Mouse (Mus musculus) leukemia stem cell, adult 10-12 weeks (primary cell): ENCODE measurements around the gene Ebi3. TPM values are rescaled to one million over a fixed set of nuclear protein-coding genes. Genes with fewer than 3 reads are reported as not detected.

ENCODE experiments used
- polyA plus RNA-seq: library from polyadenylated mRNA; stranded (reverse); fragments of >175 nt; gene quantifications from 2 replicates; pipeline ENCODE4 v1.2.3, GENCODE M21; 2012; ENCODE audit warnings: low replicate concordance

The Ebi3 gene
- polyA plus RNA-seq: 14.7 and 15.6 TPM in 2 replicates

GRCm38 (mm10) chr17:55952447-55953027 lies at the start of gene Ebi3:
Ebi3 (plus strand) TSS chr17:55952640.

GRCm38 (mm10) chr17:55949400-55949799 lies 3.0 kb upstream of the Ebi3 start, which contains the start of gene Zfp119b:
Zfp119b (minus strand) TSS chr17:55949500.

GRCm38 (mm10) chr17:55958918-55959728 lies 6.7 kb downstream of the Ebi3 start, which contains the start of gene Yju2:
Yju2 (plus strand) TSS chr17:55959099.

GRCm38 (mm10) chr17:55969966-55970891 lies 17.8 kb downstream of the Ebi3 start, which contains the start of gene Shd:
Shd (plus strand) TSS chr17:55970467.

GRCm38 (mm10) chr17:55986030-55986961 lies 33.9 kb downstream of the Ebi3 start, which contains the start of gene Fsd1:
Fsd1 (plus strand) TSS chr17:55986509.

GRCm38 (mm10) chr17:56005415-56006061 lies 53.1 kb downstream of the Ebi3 start, which contains the start of the genes Stap2 and Mpnd:
Stap2 (minus strand) TSS chr17:56005584.
Mpnd (plus strand) TSS chr17:56005711.

Other genes with a start within 250 kb of the Ebi3 start
- 0.38 and 1.3 TPM in 2 replicates for gene Pot1b, start 240.0 kb upstream of the Ebi3 start, polyA plus RNA-seq
- 0.25 and 0.88 TPM in 2 replicates for gene Adgre4, start 202.7 kb upstream of the Ebi3 start, polyA plus RNA-seq
- gene Zfp119a, start 73.7 kb upstream of the Ebi3 start, polyA plus RNA-seq: 0.08 and 0.11 TPM in 2 replicates
- gene Zfp959, start 60.5 kb upstream of the Ebi3 start, polyA plus RNA-seq: 1.2 TPM in 1 of 2 replicates, not detected in the other
- gene Zfp119b, start 3.1 kb upstream of the Ebi3 start, polyA plus RNA-seq: 0.09 TPM in 1 of 2 replicates, not detected in the other
- 15.2 and 32.7 TPM in 2 replicates for gene Yju2, start 6.5 kb downstream of the Ebi3 start, polyA plus RNA-seq
- gene Shd, start 17.8 kb downstream of the Ebi3 start, polyA plus RNA-seq: 0.32 and 1.6 TPM in 2 replicates
- not detected in 2 replicates for gene Fsd1, start 33.9 kb downstream of the Ebi3 start, polyA plus RNA-seq
- gene Stap2, start 52.9 kb downstream of the Ebi3 start, polyA plus RNA-seq: 0.38 and 0.97 TPM in 2 replicates
- 23.3 and 25.1 TPM in 2 replicates for gene Mpnd, start 53.1 kb downstream of the Ebi3 start, polyA plus RNA-seq
- 80.1 and 88.3 TPM in 2 replicates for gene Sh3gl1, start 84.0 kb downstream of the Ebi3 start, polyA plus RNA-seq
- gene Chaf1a, start 87.8 kb downstream of the Ebi3 start, polyA plus RNA-seq: 28.2 and 45.2 TPM in 2 replicates
- 34.3 and 40.9 TPM in 2 replicates for gene Ubxn6, start 122.4 kb downstream of the Ebi3 start, polyA plus RNA-seq
- gene Hdgfl2, start 127.0 kb downstream of the Ebi3 start, polyA plus RNA-seq: 103 and 249 TPM in 2 replicates
- not detected in 2 replicates for gene Plin4, start 157.2 kb downstream of the Ebi3 start, polyA plus RNA-seq
- gene Plin5, start 165.0 kb downstream of the Ebi3 start, polyA plus RNA-seq: 0.19 TPM in 1 of 2 replicates, not detected in the other
- 52.9 and 55.2 TPM in 2 replicates for gene Lrg1, start 169.4 kb downstream of the Ebi3 start, polyA plus RNA-seq
- 6.4 and 7.7 TPM in 2 replicates for gene Sema6b, start 187.7 kb downstream of the Ebi3 start, polyA plus RNA-seq
- gene Tnfaip8l1, start 209.8 kb downstream of the Ebi3 start, polyA plus RNA-seq: 1.6 and 2.5 TPM in 2 replicates
- 15.6 and 36.0 TPM in 2 replicates for gene Mydgf, start 231.3 kb downstream of the Ebi3 start, polyA plus RNA-seq